Mouse (Mus musculus): Measurements from ENCODE around the gene Atp5j2. TPM values are rescaled to one million over a fixed set of nuclear protein-coding genes. Genes with fewer than 3 reads are reported as not detected.
A peak's percentile ranks its signal among the peaks of the same experiment; 100 is the strongest.

Atp5j2 gene
- total and polyA plus RNA-seq, 2 experiments from 2014 or later: 139 to 570 TPM

DNA sequence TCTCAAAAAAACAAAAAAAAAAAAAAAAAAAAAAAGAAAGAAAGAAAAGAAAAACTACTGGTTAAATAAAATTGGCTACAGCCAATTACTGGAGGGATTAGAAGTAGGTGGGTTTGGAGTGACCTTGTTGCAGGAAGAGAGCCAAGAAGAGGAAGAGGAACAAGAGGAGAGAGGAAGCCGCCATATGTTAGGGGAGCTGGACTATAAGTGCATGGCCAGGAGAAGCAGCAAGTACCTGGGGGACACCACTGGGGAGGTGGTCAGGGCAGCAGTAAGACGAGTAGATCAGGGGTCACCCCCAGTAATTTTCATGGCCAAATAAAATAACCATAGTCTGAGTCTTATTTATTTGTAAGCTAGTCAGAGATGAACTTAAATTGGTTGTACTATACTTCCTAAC, 6.6 kb downstream of the Atp5j2 start:
- no peak for DNase-seq
- H3K9ac ChIP-seq: no peak overlapping the region
- no peaks in the 10 kb centered on the region for H3K9me3 ChIP-seq (ENCODE audit: low read length)
- 91% methylated on average over 2 of the region's 2 CpGs for WGBS
- H3K27me3 ChIP-seq (ENCODE audit: insufficient read depth, low read length): no peaks in the 10 kb centered on the region
- no peak overlapping the region for H3K4me2 ChIP-seq (ENCODE audit: low read depth)
- H3K36me3 ChIP-seq (ENCODE audit: insufficient read depth): peaks cover 70% of the 10 kb centered on the region
- ATAC-seq: no peak
- no peak overlapping the region for H3K27ac ChIP-seq (ENCODE audit: low read depth, low read length)
- peaks cover 5% of the 10 kb centered on the region; the same call in 1 of the 2 replicates for H3K4me1 ChIP-seq (ENCODE audit: insufficient read depth)
- no peak overlapping the region for H3K4me3 ChIP-seq (ENCODE audit: low read depth, low read length)
- no peak for TF ChIP-seq CTCF (IDR thresholded peaks at IDR 0.05; ENCODE audit: low read depth)

DNA sequence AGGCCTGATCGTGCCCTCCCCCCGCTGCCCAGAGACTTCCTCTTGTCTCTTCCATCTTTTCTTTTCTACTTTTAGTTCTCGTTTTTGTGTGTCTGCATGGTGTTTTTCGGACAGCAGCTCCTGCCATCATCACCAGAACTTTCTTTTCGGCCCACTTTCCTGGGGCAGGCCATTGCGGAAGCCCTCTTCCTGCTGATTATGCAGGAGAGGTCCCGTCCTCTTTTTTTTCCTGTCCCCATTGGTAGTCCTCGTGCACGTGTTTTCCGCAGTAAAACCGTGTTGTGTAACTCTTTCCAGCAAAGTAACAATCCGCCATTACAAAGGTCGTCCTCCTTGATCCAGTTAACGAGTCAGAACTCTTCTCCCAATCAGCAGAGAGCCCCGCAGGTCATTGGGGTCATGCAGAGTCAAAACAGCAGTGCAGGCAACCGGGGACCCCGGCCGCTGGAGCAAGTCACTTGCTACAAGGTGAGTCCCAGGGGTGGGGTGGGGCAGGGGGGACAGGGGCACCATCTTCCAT, 13.3 kb downstream of the Atp5j2 start:
- Histone ChIP-seq H3K4me2 (ENCODE audit: low read depth) (no peak overlapping the region), H3K9me3 (ENCODE audit: low read length) (no peaks in the 10 kb centered on the region), H3K27ac (ENCODE audit: low read depth, low read length) (no peak overlapping the region), H3K27me3 (ENCODE audit: insufficient read depth, low read length) (no peaks in the 10 kb centered on the region), H3K4me1 (ENCODE audit: insufficient read depth) (no peaks in the 10 kb centered on the region), H3K9ac (no peak overlapping the region), H3K36me3 (ENCODE audit: insufficient read depth) (peaks cover 92% of the 10 kb centered on the region), H3K4me3 (ENCODE audit: low read depth, low read length) (no peak overlapping the region)
- DNase-seq (no peak), ATAC-seq (no peak)
- 83% methylated on average over 18 of the region's 18 CpGs for WGBS
- no peak for TF ChIP-seq CTCF (IDR thresholded peaks at IDR 0.05; ENCODE audit: low read depth)

DNA sequence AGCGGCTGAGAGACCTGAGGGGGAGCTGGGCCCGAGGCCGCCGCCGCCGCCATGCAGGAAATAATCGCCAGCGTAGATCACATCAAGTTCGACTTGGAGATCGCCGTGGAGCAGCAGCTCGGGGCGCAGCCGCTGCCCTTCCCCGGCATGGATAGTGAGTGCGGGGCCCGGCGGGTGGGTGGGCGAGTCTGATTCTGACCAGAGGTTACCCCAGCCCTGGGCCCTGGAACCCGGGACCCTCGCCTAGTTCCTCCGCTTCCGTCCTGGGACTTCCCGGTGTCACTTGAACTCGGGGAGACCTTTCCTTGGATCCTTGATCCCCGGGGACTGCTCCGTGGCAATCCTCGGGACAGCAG, 24.6 kb downstream of the Atp5j2 start:
- TF ChIP-seq CTCF (IDR thresholded peaks at IDR 0.05; ENCODE audit: low read depth): no peak
- DNase-seq: no peak

DNA sequence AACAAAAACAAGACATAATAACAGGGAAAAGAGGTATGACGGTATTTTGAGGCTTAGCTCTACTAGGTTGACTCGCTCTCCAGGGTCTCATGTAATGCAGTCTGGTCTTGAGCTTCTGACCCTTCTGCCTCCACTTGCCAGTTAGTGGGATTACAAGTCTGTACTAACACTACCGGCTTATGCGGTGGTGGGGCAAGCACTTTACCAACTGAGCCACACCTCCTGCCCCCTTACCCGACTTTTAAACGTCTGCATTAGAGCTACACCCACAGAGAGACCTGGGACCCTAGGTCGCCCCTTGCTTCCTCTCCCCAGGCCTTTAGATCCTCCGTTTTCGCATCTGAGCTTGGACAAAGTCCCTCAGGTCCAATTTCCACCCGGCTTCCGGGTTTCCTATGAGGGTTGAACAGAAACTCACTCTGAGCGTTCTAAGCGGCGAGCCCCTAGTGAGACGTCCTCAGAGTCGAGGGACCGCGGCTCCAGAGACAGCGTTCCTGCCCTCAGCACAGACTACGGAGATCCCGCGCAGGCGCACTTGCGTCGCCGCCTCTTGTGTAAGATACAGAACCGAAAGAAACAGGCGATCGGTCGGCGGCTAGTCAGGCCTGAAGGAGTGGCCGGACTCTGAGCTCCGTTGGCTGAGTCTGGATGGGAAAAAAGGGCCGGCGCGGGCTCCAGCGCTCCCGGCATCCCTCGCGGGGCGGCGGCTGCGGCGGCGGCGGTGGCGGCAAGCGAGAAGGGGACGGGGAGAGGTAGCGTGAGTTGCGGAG, 25.1 kb downstream of the Atp5j2 start, which contains the start of the genes Ptcd1 and Cpsf4:
Ptcd1 (minus strand) TSS at position 573 of the 770 bp plus-strand sequence.
Cpsf4 (plus strand) TSS at position 678 of the 770 bp plus-strand sequence.
- Histone ChIP-seq H3K4me2 (ENCODE audit: low read depth) (peak within 1 kb of the TSS; percentile 75), H3K9me3 (ENCODE audit: low read length) (no peaks in the 10 kb centered on the region), H3K27ac (ENCODE audit: low read depth, low read length) (peak within 1 kb of the TSS; percentile 83), H3K27me3 (ENCODE audit: insufficient read depth, low read length) (no peaks in the 10 kb centered on the region), H3K4me3 (ENCODE audit: low read depth, low read length) (peak within 1 kb of the TSS; percentile 92), H3K4me1 (ENCODE audit: insufficient read depth) (peaks cover 18% of the 10 kb centered on the region), H3K36me3 (ENCODE audit: insufficient read depth) (peaks cover 36% of the 10 kb centered on the region), H3K9ac (peak within 1 kb of the TSS; percentile 87)
- 1% methylated on average over 51 of the region's 51 CpGs for WGBS
- TF ChIP-seq CTCF (IDR thresholded peaks at IDR 0.05; ENCODE audit: low read depth): no peak
- DNase-seq (peak; percentile 99), ATAC-seq (peak; percentile 97)

More for the DNA sequence above, 24.6 kb downstream of the Atp5j2 start:
- Histone ChIP-seq H3K9ac (peak overlapping the region; percentile 87), H3K36me3 (ENCODE audit: insufficient read depth) (peaks cover 37% of the 10 kb centered on the region), H3K4me1 (ENCODE audit: insufficient read depth) (peaks cover 18% of the 10 kb centered on the region), H3K27me3 (ENCODE audit: insufficient read depth, low read length) (no peaks in the 10 kb centered on the region), H3K4me3 (ENCODE audit: low read depth, low read length) (peak overlapping the region; percentile 92), H3K27ac (ENCODE audit: low read depth, low read length) (peak overlapping the region; percentile 83), H3K4me2 (ENCODE audit: low read depth) (peak overlapping the region; percentile 75), H3K9me3 (ENCODE audit: low read length) (no peaks in the 10 kb centered on the region)
- peak; percentile 2; the same call in 1 of the 2 replicates for ATAC-seq
- 1% methylated on average over 27 of the region's 28 CpGs for WGBS

DNA sequence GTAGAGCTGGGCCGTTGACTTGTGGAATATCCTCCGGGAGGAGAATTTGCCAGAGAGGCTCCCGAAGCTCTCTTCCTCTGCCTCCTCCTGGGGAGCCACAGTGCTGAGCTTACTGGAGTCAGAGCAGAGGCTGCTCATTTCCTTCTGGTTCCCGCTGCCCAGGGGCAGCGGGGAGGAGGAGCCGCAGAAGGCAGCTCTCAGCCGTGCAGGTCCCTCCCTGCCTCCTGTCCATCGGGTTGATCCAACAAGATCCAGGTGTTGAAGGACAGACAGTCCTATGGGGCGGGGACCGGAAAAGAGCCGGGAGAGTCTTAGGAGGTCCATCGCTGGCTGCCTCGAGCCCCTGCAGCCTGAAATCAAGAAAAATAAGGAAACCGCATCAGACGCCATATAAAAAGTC, 26.7 kb downstream of the Atp5j2 start:
- H3K4me1 ChIP-seq (ENCODE audit: insufficient read depth): peaks cover 18% of the 10 kb centered on the region
- H3K36me3 ChIP-seq (ENCODE audit: insufficient read depth): peaks cover 42% of the 10 kb centered on the region
- no peaks in the 10 kb centered on the region for H3K27me3 ChIP-seq (ENCODE audit: insufficient read depth, low read length)
- TF ChIP-seq CTCF (IDR thresholded peaks at IDR 0.05; ENCODE audit: low read depth): no peak
- 84% methylated on average over 15 of the region's 15 CpGs for WGBS
- no peak overlapping the region for H3K27ac ChIP-seq (ENCODE audit: low read depth, low read length)
- no peak for DNase-seq
- H3K9me3 ChIP-seq (ENCODE audit: low read length): no peaks in the 10 kb centered on the region
- H3K4me2 ChIP-seq (ENCODE audit: low read depth): no peak overlapping the region
- no peak for ATAC-seq
- H3K4me3 ChIP-seq (ENCODE audit: low read depth, low read length): no peak overlapping the region
- H3K9ac ChIP-seq: no peak overlapping the region

DNA sequence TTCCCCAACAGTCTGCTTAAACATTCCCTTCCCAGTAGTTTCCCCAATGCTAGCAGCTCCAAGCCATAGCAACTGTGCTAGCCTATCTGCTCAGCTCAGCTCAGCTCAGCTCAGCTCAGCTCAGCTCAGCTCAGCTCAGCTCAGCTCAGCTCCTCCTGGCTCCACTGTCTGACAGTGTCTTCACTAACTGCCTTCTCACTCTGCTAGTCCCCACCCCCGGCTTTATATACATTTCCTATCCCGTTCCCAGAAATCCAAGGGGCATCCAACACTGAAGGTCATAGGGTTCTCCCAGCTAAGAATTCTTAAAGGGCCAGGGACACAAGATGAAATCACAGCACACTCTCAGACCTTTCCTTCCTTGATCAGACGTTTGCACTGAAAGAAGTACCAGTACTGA, 27.2 kb downstream of the Atp5j2 start:
- Histone ChIP-seq H3K4me2 (ENCODE audit: low read depth) (no peak overlapping the region), H3K9ac (no peak overlapping the region), H3K4me3 (ENCODE audit: low read depth, low read length) (no peak overlapping the region), H3K27me3 (ENCODE audit: insufficient read depth, low read length) (no peaks in the 10 kb centered on the region), H3K9me3 (ENCODE audit: low read length) (no peaks in the 10 kb centered on the region), H3K4me1 (ENCODE audit: insufficient read depth) (peaks cover 18% of the 10 kb centered on the region), H3K36me3 (ENCODE audit: insufficient read depth) (peaks cover 46% of the 10 kb centered on the region), H3K27ac (ENCODE audit: low read depth, low read length) (no peak overlapping the region)
- no peak for TF ChIP-seq CTCF (IDR thresholded peaks at IDR 0.05; ENCODE audit: low read depth)
- DNase-seq: no peak
- no peak for ATAC-seq
- WGBS: 75% methylated on average over 3 of the region's 3 CpGs

DNA sequence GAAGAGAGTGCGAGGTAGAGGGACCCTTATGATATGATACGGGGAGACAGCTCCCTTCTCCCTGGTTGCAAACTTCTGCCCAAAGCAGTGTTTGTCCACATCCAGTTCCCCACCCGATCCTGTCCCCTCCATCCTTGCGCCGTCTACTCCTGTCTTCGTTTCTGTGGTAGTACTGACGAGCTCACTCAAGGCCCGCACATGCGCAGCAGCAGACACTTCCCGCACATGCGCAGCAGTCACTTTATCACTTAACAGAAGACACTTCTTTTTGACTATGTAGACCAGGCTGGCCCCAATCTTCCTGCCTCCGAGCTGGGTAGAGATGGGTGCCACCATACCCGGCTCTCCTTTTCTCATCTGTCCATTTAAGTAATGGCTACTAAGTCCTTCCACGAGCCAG, 30.5 kb downstream of the Atp5j2 start:
- WGBS: 94% methylated on average over 14 of the region's 14 CpGs
- peaks cover 72% of the 10 kb centered on the region for H3K36me3 ChIP-seq (ENCODE audit: insufficient read depth)
- H3K9me3 ChIP-seq (ENCODE audit: low read length): no peaks in the 10 kb centered on the region
- no peak overlapping the region for H3K27ac ChIP-seq (ENCODE audit: low read depth, low read length)
- H3K9ac ChIP-seq: no peak overlapping the region
- no peak for ATAC-seq
- H3K4me3 ChIP-seq (ENCODE audit: low read depth, low read length): no peak overlapping the region
- no peak for TF ChIP-seq CTCF (IDR thresholded peaks at IDR 0.05; ENCODE audit: low read depth)
- H3K4me1 ChIP-seq (ENCODE audit: insufficient read depth): peaks cover 8% of the 10 kb centered on the region; the same call in 1 of the 2 replicates
- H3K27me3 ChIP-seq (ENCODE audit: insufficient read depth, low read length): no peaks in the 10 kb centered on the region
- no peak for DNase-seq
- H3K4me2 ChIP-seq (ENCODE audit: low read depth): no peak overlapping the region
